Mouse (Mus musculus): ENCODE results near the gene Hnf1a. TPM values are rescaled to one million over a fixed set of nuclear protein-coding genes. Genes with fewer than 3 reads are reported as not detected.
A peak's percentile ranks its signal among the peaks of the same experiment; 100 is the strongest.

The Hnf1a gene
- polyA plus RNA-seq, 1 experiment = not detected

GRCm38 (mm10) chr5:114914855-114915254 lies 56.0 kb downstream of the Hnf1a start:
- no peak for TF ChIP-seq CTCF (IDR thresholded peaks at IDR 0.05; ENCODE audit: insufficient read depth, low read length)
- TF ChIP-seq POLR2A (IDR thresholded peaks at IDR 0.05; ENCODE audit: borderline replicate concordance, extremely low read depth, low read depth, low read length) = no peak
- Histone ChIP-seq H3K4me1 (ENCODE audit: control insufficient read depth, insufficient read depth, low read length) (peaks cover 2% of the 10 kb centered on the region; the same call in 1 of the 2 replicates), H3K4me3 (replicated peaks; ENCODE audit: extremely low read depth, low read depth, low read length) (no peak overlapping the region)
- 64% methylated on average over 8 of the region's 8 CpGs for WGBS
- DNase-seq = no peak

DNA sequence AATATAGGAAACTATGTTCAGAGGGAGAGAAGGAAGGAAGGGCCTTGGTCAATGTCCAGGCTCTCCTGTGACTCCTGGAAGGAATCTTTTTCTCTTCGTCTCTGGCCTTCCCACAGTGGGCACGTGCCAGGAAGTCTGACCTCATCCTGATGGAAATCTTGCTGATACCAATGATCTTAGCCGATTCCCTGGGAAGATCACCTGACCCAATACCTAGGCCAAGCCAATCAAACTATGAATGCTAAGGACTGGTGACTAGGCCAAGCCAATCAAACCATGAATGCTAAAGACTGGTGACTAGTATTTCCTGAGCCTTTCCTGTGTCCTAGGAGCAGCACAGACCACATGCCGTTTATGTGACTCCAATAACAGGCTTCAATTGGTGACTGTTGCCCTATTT lies 57.2 kb downstream of the Hnf1a start:
- WGBS = 42% methylated on average over 4 of the region's 4 CpGs
- TF ChIP-seq CTCF (IDR thresholded peaks at IDR 0.05; ENCODE audit: insufficient read depth, low read length) = no peak
- H3K4me1 ChIP-seq (ENCODE audit: control insufficient read depth, insufficient read depth, low read length) = peaks cover 2% of the 10 kb centered on the region; the same call in 1 of the 2 replicates
- no peak overlapping the region for H3K4me3 ChIP-seq (replicated peaks; ENCODE audit: extremely low read depth, low read depth, low read length)
- no peak for DNase-seq

DNA sequence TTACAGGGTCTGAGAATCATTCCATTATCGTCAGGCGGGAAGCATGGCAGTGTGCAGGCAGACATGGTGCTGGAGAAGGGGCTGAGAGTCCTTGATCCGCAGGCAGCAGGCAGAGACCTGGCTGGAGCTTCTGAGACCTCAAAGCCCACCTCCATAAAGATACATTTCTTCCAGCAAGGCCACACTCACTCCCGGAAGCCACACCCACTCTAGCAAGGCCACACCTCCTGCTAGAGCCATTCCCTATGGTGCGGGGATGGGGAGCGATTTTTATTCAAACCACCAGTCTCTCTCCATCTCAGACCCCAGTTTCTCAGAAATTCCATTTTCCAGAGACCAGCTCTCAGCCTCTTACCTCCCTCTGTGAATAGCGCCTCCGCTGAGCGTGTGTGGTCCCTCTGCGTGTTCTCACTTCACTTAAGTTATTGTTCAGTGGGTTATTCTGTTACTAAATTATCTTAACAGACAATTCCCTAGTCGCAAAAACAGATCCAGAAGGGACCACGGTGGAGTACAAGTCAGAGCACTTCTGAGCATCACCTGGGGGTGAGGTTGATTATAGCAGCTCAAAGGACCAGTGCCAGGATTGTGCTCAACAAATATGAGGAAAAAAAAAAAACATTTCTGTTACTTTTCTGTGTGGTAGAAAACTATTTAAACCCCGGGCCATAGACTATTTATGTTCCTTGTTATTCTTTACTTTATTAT lies 62.1 kb downstream of the Hnf1a start:
- 62% methylated on average over 13 of the region's 13 CpGs for WGBS
- Histone ChIP-seq H3K4me1 (ENCODE audit: control insufficient read depth, insufficient read depth, low read length) (0 out of 2 replicates have a peak, but pooled peaks cover 2% of the 10 kb centered on the region), H3K4me3 (replicated peaks; ENCODE audit: extremely low read depth, low read depth, low read length) (no peak overlapping the region)
- TF ChIP-seq CTCF (IDR thresholded peaks at IDR 0.05; ENCODE audit: insufficient read depth, low read length) (no peak), POLR2A (IDR thresholded peaks at IDR 0.05; ENCODE audit: borderline replicate concordance, extremely low read depth, low read depth, low read length) (no peak)
- DNase-seq = no peak

- TF ChIP-seq CTCF (IDR thresholded peaks at IDR 0.05; ENCODE audit: insufficient read depth, low read length) (peak; percentile 83), POLR2A (IDR thresholded peaks at IDR 0.05; ENCODE audit: borderline replicate concordance, extremely low read depth, low read depth, low read length) (no peak)
- peak; percentile 21 for DNase-seq
- WGBS = 64% methylated on average over 1 of the region's 1 CpGs
- Histone ChIP-seq H3K4me3 (replicated peaks; ENCODE audit: extremely low read depth, low read depth, low read length) (no peak overlapping the region), H3K4me1 (ENCODE audit: control insufficient read depth, insufficient read depth, low read length) (no peaks in the 10 kb centered on the region)
Measured at GRCm38 (mm10) chr5:114902413-114902812, 68.5 kb downstream of the Hnf1a start.

Other genes with a start within 250 kb of the Hnf1a start
- gene Ankrd13a, start 196.4 kb downstream of the Hnf1a start, polyA plus RNA-seq (2012; rRNA removed) = 92.1 and 104 TPM in 2 replicates
- 97.6 and 105 TPM in 2 replicates for gene Git2, start 195.6 kb downstream of the Hnf1a start, polyA plus RNA-seq (2012; rRNA removed)
- 16.7 and 26.0 TPM in 2 replicates for gene 1500011B03Rik, start 147.6 kb downstream of the Hnf1a start, polyA plus RNA-seq (2012; rRNA removed)
- gene 4930519G04Rik, start 117.4 kb downstream of the Hnf1a start, polyA plus RNA-seq (2012; rRNA removed) = not detected in 2 replicates
- gene Gm9936, start 112.4 kb downstream of the Hnf1a start, polyA plus RNA-seq (2012; rRNA removed) = not detected in 2 replicates
- gene Oasl2, start 74.2 kb downstream of the Hnf1a start, polyA plus RNA-seq (2012; rRNA removed) = 17.0 and 21.4 TPM in 2 replicates
- gene Oasl1, start 47.9 kb downstream of the Hnf1a start, polyA plus RNA-seq (2012; rRNA removed) = 2.3 and 2.7 TPM in 2 replicates
- gene 2210016L21Rik, start 28.9 kb downstream of the Hnf1a start, polyA plus RNA-seq (2012; rRNA removed) = 15.9 and 16.6 TPM in 2 replicates
- gene Sppl3, start 40.0 kb upstream of the Hnf1a start, polyA plus RNA-seq (2012; rRNA removed) = 85.1 and 107 TPM in 2 replicates
- not detected in 2 replicates for gene Gm10401, start 127.2 kb upstream of the Hnf1a start, polyA plus RNA-seq (2012; rRNA removed)
- 44.9 and 54.3 TPM in 2 replicates for gene Acads, start 148.3 kb upstream of the Hnf1a start, polyA plus RNA-seq (2012; rRNA removed)
- gene Unc119b, start 163.9 kb upstream of the Hnf1a start, polyA plus RNA-seq (2012; rRNA removed) = 50.0 and 52.8 TPM in 2 replicates
- gene Mlec, start 187.1 kb upstream of the Hnf1a start, polyA plus RNA-seq (2012; rRNA removed) = 44.1 and 53.8 TPM in 2 replicates
- 3.2 and 6.9 TPM in 2 replicates for gene Cabp1, start 223.3 kb upstream of the Hnf1a start, polyA plus RNA-seq (2012; rRNA removed)

Measured in lung, adult 2 months (tissue).